Mouse (Mus musculus) midbrain, embryonic 15.5 days (tissue): Measurements from ENCODE around the gene Misp. TPM values are rescaled to one million over a fixed set of nuclear protein-coding genes. Genes with fewer than 3 reads are reported as not detected.

Source experiments
- ATAC-seq: fragments of 200-750 bp; cut with Nextera tagmentation; replicated peaks from 2 replicates; pipeline ENCODE4 v1.8.0; 2017; ENCODE audit warnings: moderate TSS enrichment
- H3K27ac ChIP-seq: fragments of 300-500 bp; sonication (generic); 2 replicates; pipeline ENCODE4 v1.5.1; 2015; ENCODE audit warnings: mild to moderate bottlenecking, inconsistent platforms
- H3K27me3 ChIP-seq: fragments of 300-500 bp; sonication (generic); replicated peaks from 2 replicates; pipeline ENCODE4 v1.6.1; 2015; ENCODE audit warnings: inconsistent platforms
- H3K36me3 ChIP-seq: fragments of 300-500 bp; sonication (generic); replicated peaks from 2 replicates; pipeline ENCODE4 v1.6.1; 2015; ENCODE audit warnings: inconsistent platforms
- H3K4me1 ChIP-seq: fragments of 300-500 bp; sonication (generic); 2 replicates; pipeline ENCODE4 v1.6.1; 2015; ENCODE audit warnings: inconsistent platforms
- H3K4me2 ChIP-seq: fragments of 300-500 bp; sonication (generic); 2 replicates; pipeline ENCODE4 v1.6.1; 2015; ENCODE audit warnings: inconsistent platforms, mild to moderate bottlenecking, moderate library complexity
- H3K4me3 ChIP-seq: fragments of 300-500 bp; sonication (generic); 2 replicates; pipeline ENCODE4 v1.5.1; 2015; ENCODE audit warnings: mild to moderate bottlenecking, inconsistent platforms
- H3K9ac ChIP-seq: fragments of 300-500 bp; sonication (generic); 2 replicates; pipeline ENCODE4 v1.6.1; 2015; ENCODE audit warnings: mild to moderate bottlenecking, inconsistent platforms
- H3K9me3 ChIP-seq: fragments of 300-500 bp; sonication (generic); 2 replicates; pipeline ENCODE4 v1.6.1; 2016; ENCODE audit warnings: inconsistent platforms
- WGBS: fragments of 180-500 bp; shearing (Covaris S2); methylation state at CpG from one replicate; pipeline ENCODE4 v1.1.7; 2015; ENCODE audit warnings: mixed read lengths; 5-methylcytosine and 5-hydroxymethylcytosine counted together
- polyA plus RNA-seq: library from polyadenylated mRNA; unstranded; fragments of >200 nt; fragmentation: Nextera tagmentation; extraction: Ambion mirVana; gene quantifications from 2 replicates; pipeline ENCODE4 v1.2.1, GENCODE M21; 2015

Misp gene
- polyA plus RNA-seq, 1 experiment from 2014 or later, result 0.85 TPM

DNA sequence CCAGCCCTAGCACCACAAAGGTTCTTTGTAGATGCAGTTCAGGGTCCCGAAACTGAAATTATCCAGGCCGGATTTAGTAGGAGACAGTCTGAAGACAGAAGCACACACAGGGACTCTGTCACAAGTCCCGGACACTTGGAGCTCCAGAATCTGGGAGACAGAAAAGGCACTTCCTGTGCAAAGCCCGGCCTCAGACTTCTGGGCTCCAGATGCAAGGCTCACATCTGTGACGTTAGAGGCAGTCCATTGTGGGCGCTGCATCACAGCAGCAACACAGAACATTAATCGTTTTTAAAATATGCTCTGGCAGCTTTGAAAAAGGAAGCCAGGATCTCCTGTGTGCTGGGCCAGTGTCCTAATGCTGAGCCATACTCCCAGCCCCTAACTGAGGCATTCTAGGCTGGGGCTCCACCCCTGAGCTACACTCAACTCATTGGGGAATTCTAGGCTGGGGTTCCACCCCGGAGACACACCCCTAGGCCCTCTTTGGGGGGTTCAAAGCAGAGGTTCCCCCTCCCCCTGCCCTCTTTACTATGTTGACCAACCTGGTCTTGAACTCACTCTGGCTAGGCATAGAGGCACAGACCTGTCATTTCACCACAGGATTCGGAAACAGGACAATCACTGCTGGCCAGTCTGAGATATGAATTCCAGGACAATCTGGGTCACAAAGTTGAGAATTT, 31.5 kb downstream of the Misp start:
- no peaks in the 10 kb centered on the region for H3K27me3 ChIP-seq
- H3K27ac ChIP-seq, result peak overlapping the region; percentile 99
- no peak for ATAC-seq
- peak overlapping the region; percentile 66 for H3K9ac ChIP-seq
- H3K36me3 ChIP-seq, result no peaks in the 10 kb centered on the region
- WGBS, result 57% methylated on average over 9 of the region's 9 CpGs
- H3K4me2 ChIP-seq, result peak overlapping the region; percentile 76
- H3K9me3 ChIP-seq, result no peaks in the 10 kb centered on the region
- peaks cover 45% of the 10 kb centered on the region for H3K4me1 ChIP-seq
- H3K4me3 ChIP-seq, result peak overlapping the region; percentile 91; the same call in 1 of the 2 replicates

DNA sequence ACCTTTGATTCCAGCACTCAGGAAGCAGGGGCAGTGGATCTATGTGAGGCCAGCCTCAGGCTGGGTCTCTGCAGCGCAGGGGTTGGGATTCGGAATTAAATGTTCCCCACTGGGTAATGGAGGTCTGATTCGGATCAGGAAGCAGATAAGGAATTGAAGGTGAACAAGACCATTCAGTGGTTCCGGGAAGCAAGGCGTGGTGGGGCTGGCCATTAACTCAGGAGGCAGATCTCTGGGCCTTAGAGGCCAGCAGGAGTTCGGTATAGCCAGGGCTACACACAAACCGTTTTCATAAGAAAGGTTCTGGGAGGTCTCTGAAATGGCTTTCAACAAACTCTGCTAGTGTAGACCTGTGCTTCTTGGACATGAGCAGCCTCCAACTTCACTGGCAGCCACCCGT, 32.0 kb downstream of the Misp start:
- Histone ChIP-seq H3K27me3 (no peaks in the 10 kb centered on the region), H3K9ac (peak overlapping the region; percentile 66), H3K4me3 (peak overlapping the region; percentile 91), H3K4me2 (peak overlapping the region; percentile 76), H3K36me3 (no peaks in the 10 kb centered on the region), H3K27ac (peak overlapping the region; percentile 99), H3K4me1 (peaks cover 50% of the 10 kb centered on the region), H3K9me3 (no peaks in the 10 kb centered on the region)
- no peak for ATAC-seq
- 14% methylated on average over 8 of the region's 8 CpGs for WGBS

DNA sequence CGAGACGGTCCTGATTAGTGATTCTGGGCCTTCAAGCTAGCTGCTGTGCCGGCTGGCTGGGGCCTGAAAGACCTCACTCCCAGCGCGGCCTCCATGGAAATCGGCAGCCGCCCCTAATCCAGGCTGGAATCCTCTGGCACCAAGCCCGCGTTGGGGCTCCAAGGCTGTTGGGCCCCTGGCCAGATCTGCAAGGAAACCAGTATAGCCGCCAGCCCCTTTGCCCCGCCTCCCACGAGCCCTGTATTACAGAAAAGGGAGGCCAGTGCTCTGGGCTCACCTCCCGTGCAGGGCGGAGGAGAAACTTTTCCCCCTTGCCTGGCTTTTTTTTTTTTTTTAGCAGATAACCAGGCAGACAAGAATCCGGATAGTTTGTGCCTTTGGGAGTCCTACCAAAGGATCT, 32.6 kb downstream of the Misp start:
- Histone ChIP-seq H3K27ac (peak overlapping the region; percentile 99), H3K27me3 (no peaks in the 10 kb centered on the region), H3K4me3 (peak overlapping the region; percentile 91), H3K4me1 (peaks cover 56% of the 10 kb centered on the region), H3K36me3 (no peaks in the 10 kb centered on the region), H3K4me2 (peak overlapping the region; percentile 76), H3K9me3 (no peaks in the 10 kb centered on the region), H3K9ac (peak overlapping the region; percentile 66)
- 0% methylated on average over 15 of the region's 15 CpGs for WGBS
- ATAC-seq, result peak; percentile 26; the same call in 1 of the 2 replicates

DNA sequence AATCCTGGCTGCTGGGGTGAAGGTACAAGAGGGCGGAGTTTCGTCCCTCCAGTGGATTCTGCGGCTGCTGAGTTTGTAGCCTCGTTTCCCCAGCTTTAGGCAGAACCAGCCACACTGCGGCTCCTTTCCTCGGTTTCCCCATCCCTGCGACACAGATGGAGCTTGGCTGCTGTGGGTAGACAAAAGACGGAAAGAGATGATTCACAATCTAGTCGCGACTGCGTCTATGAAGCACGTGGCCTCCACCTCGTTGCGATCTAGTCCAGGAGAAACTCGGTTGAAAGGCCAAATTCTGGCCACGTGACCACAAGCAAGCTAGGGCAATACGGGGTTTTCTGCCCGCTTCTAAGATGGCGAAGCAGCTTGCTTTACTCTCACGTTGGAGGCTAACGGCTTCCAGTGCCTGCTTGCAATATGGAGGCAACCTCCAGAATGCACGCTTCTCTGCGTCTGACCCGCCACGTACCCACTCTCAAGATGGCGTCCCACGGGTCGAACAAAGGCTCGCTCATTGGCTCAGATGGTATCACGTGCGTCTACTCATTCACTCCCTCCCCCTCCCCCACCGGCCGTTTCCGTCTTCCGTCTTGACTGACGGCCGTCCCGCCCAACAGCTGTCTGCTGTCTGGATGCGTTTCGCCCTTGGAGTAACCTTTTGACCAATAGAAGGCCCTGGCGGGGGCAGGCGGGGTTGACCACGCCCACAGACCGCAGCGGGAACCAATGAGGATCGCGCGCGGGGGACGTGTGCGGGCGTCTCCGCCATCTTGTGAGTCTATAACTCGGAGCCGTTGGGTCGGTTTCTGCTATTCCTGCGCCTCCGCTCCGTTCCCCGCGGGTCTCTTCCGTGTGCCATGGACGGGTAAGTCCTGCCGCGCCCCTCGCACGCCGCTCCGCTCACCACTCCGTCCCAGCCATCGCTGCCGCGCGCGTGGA, 33.3 kb downstream of the Misp start, which contains the start of gene Ptbp1:
Gene Ptbp1 (plus strand): TSS at position 568 of the 936 bp plus-strand sequence.
- ATAC-seq, result peak; percentile 96
- Histone ChIP-seq H3K4me2 (peak within 1 kb of the TSS; percentile 83), H3K9me3 (no peaks in the 10 kb centered on the region), H3K9ac (peak within 1 kb of the TSS; percentile 95), H3K27ac (peak within 1 kb of the TSS; percentile 99), H3K4me1 (peaks cover 63% of the 10 kb centered on the region), H3K4me3 (peak within 1 kb of the TSS; percentile 91), H3K36me3 (peaks cover 4% of the 10 kb centered on the region), H3K27me3 (no peaks in the 10 kb centered on the region)
- WGBS, result under 1% methylated on average over 75 of the region's 75 CpGs

DNA sequence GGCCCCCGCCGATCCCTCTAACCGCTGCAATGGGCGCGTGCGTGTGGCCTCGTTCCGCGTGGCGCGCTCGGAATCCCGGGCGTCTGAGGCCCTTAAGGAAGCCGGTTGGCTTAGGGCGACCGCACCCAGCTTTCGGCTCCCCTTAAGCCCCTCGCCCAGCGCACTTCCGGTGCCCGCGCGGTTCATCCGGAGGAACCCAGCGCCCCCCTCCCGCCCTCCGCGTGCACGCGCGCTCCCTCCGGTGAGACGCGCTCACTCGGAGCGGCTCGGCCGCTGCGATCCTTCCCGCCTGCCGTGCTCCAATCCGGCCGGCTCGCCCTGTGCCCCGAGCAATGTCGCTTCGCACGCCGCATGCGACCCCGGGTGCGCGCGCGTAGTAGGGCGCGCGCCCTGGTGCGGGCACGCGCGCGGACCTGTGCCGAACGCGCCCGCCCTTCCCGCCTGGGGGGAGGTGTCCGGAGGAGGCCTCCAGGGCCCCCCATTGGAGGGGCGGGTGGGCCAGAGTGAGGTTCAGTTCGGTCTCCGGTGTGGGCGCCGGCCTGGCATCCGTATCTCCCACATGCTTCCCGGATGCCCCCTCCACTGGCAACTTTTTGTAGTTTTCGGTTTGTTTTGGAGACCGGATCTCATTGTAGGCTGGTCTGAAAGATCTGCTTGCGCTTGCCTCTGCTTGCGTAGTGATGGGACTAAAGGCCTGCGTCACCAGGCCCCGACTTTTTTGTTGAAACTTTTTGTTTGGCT, 34.2 kb downstream of the Misp start:
- ATAC-seq, result peak; percentile 41
- peaks cover 13% of the 10 kb centered on the region for H3K36me3 ChIP-seq
- H3K4me1 ChIP-seq, result peaks cover 67% of the 10 kb centered on the region
- peak overlapping the region; percentile 95 for H3K9ac ChIP-seq
- WGBS, result under 1% methylated on average over 79 of the region's 83 CpGs
- peak overlapping the region; percentile 91 for H3K4me3 ChIP-seq
- H3K9me3 ChIP-seq, result no peaks in the 10 kb centered on the region
- peak overlapping the region; percentile 83 for H3K4me2 ChIP-seq
- peak overlapping the region; percentile 99 for H3K27ac ChIP-seq
- H3K27me3 ChIP-seq, result no peaks in the 10 kb centered on the region

DNA sequence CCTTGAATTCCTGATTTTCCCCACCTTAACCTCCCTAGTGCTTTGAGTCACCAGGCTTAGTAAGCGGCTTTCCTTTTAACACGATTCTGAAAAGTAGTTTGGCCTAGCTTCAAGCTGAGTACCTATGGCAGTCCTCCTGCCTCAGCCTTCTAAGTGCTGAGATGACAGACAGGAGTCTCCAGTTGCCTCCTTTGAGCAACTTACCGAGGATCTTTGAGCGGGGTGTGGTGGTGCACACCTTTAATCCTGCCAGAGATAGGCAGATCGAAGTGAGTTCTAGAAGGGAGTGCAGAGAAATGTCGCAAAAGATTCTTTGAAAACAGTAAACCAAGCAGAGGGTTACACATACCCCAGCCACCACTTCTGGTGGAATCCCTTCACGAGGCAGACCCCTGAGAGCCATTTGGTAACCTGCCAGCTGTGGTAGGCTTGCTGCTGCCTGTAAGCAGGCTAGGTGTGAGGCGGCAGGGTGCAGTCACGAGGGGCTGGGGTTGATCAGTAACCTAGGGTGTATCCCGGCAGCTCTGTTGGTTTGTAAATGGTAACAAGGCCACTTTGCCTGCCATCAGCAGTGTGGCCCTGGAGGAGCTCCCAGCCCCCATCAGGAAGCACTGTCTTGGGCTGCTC, 34.9 kb downstream of the Misp start:
- Histone ChIP-seq H3K4me2 (peak overlapping the region; percentile 83), H3K9ac (peak overlapping the region; percentile 95), H3K9me3 (no peaks in the 10 kb centered on the region), H3K4me3 (peak overlapping the region; percentile 91), H3K27me3 (no peaks in the 10 kb centered on the region), H3K4me1 (peaks cover 67% of the 10 kb centered on the region), H3K27ac (peak overlapping the region; percentile 99), H3K36me3 (peaks cover 20% of the 10 kb centered on the region)
- WGBS, result 6% methylated on average over 10 of the region's 10 CpGs
- ATAC-seq, result no peak

DNA sequence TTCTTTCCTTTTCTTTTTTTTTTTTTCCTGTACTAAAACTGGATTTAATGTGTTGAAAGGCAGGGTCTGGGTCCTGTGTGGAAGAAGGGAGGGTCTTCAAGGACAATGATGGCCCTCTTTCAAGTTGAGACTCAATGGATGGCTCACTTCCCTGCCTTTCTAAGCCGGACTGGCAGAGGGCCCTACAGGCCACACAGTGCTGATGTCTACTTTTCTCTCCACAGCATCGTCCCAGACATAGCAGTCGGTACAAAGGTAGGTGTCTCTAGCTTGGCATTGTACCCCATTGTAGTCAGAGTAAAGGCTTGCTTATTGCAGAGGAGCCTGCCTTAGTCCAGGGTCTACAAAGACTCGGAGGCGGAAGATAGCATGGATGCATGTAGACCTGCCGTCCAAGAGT, 35.5 kb downstream of the Misp start:
- 33% methylated on average over 6 of the region's 6 CpGs for WGBS
- Histone ChIP-seq H3K9ac (peak overlapping the region; percentile 95), H3K27me3 (no peaks in the 10 kb centered on the region), H3K4me2 (peak overlapping the region; percentile 83), H3K9me3 (no peaks in the 10 kb centered on the region), H3K36me3 (peaks cover 26% of the 10 kb centered on the region), H3K4me1 (peaks cover 65% of the 10 kb centered on the region), H3K4me3 (peak overlapping the region; percentile 91), H3K27ac (peak overlapping the region; percentile 99)
- no peak for ATAC-seq

DNA sequence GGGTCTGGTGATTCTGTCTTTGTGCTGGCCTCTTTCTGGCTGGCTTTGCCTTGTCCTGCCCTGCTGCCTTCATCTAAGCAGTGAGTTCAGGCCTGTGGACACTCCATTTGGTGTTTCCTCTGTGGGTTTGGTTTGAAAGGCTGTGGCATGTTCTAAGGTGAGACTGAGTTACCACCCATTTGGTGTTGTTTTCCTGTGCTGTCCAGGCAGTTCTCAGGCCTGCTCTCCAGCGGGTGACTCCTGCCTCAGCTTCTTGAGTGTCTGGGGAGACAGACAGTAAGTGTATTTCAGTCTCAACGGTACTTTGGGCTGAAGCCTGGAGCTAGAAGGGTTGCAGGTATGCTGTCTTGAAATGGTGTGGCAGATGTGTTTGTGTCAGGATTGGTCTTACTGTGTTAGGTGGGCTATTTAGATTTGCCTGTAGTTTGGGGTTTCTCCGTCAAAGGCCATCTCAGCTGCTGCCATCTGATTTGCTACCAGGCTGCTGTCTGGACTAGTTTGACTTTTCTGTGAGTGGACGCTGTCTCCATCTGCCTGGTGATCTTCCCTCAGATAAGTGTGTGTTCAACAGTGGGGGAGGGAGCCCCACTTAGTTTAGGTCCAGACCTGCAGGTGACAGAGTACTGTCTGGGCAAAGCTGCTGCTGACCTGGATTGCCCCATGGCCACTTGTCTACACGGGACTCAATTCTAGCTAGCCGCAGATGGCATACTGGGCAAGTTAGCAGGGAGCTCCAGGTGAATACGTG, 36.1 kb downstream of the Misp start:
- Histone ChIP-seq H3K9me3 (no peaks in the 10 kb centered on the region), H3K27me3 (no peaks in the 10 kb centered on the region), H3K9ac (peak overlapping the region; percentile 95), H3K27ac (peak overlapping the region; percentile 99), H3K4me2 (peak overlapping the region; percentile 83), H3K4me1 (peaks cover 59% of the 10 kb centered on the region), H3K4me3 (peak overlapping the region; percentile 91), H3K36me3 (peaks cover 32% of the 10 kb centered on the region)
- no peak for ATAC-seq
- WGBS, result 49% methylated on average over 7 of the region's 7 CpGs

DNA sequence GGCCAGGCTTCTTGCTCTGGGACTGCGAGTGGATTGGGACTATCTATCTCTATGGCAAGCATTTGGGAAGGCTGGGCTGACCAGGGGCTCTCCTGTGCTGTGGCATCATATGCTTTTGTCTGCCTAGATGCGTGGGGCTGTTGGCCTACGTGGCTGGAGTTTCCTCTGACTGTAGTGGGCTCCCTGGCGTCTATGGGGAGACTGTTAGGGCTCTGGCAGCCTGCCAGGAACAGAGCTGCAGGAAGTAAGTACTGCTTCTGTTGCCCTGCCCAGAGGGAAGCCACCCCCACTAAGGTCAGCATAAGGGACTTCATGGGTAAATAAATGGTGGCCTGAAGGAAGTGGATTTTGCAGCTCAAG, 36.6 kb downstream of the Misp start:
- Histone ChIP-seq H3K27me3 (no peaks in the 10 kb centered on the region), H3K4me3 (peak overlapping the region; percentile 91), H3K9ac (peak overlapping the region; percentile 31; the same call in 1 of the 2 replicates), H3K9me3 (no peaks in the 10 kb centered on the region), H3K4me2 (peak overlapping the region; percentile 83), H3K36me3 (peaks cover 37% of the 10 kb centered on the region), H3K4me1 (peaks cover 54% of the 10 kb centered on the region), H3K27ac (peak overlapping the region; percentile 99; the same call in 1 of the 2 replicates)
- 29% methylated on average over 4 of the region's 4 CpGs for WGBS
- ATAC-seq, result no peak

DNA sequence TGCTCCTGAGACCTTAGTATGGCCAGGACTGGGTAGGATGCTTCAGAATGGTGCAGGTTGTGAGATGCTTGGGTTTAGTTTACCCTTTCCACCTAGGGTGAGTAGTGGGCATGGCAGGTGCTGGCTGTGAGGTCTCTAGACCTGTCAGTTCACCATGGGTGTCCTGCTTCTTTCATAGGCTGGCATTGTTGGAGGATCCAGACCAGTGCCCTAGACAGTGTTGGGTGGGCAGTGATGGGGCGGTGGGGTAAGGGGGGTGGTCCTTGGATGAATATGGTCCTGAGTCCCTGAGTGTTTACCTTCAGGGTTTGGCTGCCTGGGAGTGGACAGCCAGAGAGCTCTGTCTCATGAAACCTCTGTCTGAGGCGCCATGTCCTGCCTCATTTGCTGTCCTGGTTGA, 37.1 kb downstream of the Misp start:
- Histone ChIP-seq H3K27ac (peak overlapping the region; percentile 43; the same call in 1 of the 2 replicates), H3K36me3 (peaks cover 41% of the 10 kb centered on the region)
- 73% methylated on average over 2 of the region's 2 CpGs for WGBS

More for the DNA sequence above, 37.1 kb downstream of the Misp start:
- no peak for ATAC-seq
- Histone ChIP-seq H3K4me2 (peak overlapping the region; percentile 83), H3K9me3 (no peaks in the 10 kb centered on the region), H3K27me3 (no peaks in the 10 kb centered on the region), H3K9ac (peak overlapping the region; percentile 31; the same call in 1 of the 2 replicates), H3K4me3 (peak overlapping the region; percentile 91), H3K4me1 (peaks cover 49% of the 10 kb centered on the region)
